Mouse (Mus musculus): ENCODE measurements around the gene Larp4. TPM values are rescaled to one million over a fixed set of nuclear protein-coding genes. Genes with fewer than 3 reads are reported as not detected.
"Not testable (repeated sequence)": the region's sequence is repeated elsewhere in the genome, so short reads cannot be mapped to it uniquely, and the experiment has no call there.

Larp4 gene
- total RNA-seq (2017) = 52.7 and 58.3 TPM in 2 replicates

GRCm38 (mm10) chr15:99969765-99970164 lies at the start of gene Larp4:
Larp4 (plus strand) TSS chr15:99970065.
- ATAC-seq (ENCODE audit: extremely low read depth, insufficient number of reproducible peaks, low FRiP score, poor library complexity, severe bottlenecking) = not testable (repeated sequence)

GRCm38 (mm10) chr15:99931231-99931630 lies 38.6 kb upstream of the Larp4 start:
- ATAC-seq (ENCODE audit: extremely low read depth, insufficient number of reproducible peaks, low FRiP score, poor library complexity, severe bottlenecking) = no peak

GRCm38 (mm10) chr15:99934501-99934900 lies 35.4 kb upstream of the Larp4 start:
- no peak for ATAC-seq (ENCODE audit: extremely low read depth, insufficient number of reproducible peaks, low FRiP score, poor library complexity, severe bottlenecking)

- ATAC-seq (ENCODE audit: extremely low read depth, insufficient number of reproducible peaks, low FRiP score, poor library complexity, severe bottlenecking) = no peak
Measured at GRCm38 (mm10) chr15:99936659-99937058, 33.2 kb upstream of the Larp4 start.

- ATAC-seq (ENCODE audit: extremely low read depth, insufficient number of reproducible peaks, low FRiP score, poor library complexity, severe bottlenecking) = no peak
Measured at GRCm38 (mm10) chr15:99937841-99938240, 32.0 kb upstream of the Larp4 start.

- no peak for ATAC-seq (ENCODE audit: extremely low read depth, insufficient number of reproducible peaks, low FRiP score, poor library complexity, severe bottlenecking)
Measured at GRCm38 (mm10) chr15:99940426-99940825, 29.4 kb upstream of the Larp4 start.

- no peak for ATAC-seq (ENCODE audit: extremely low read depth, insufficient number of reproducible peaks, low FRiP score, poor library complexity, severe bottlenecking)
Measured at GRCm38 (mm10) chr15:99940970-99941630, 28.8 kb upstream of the Larp4 start.

GRCm38 (mm10) chr15:99955324-99955723 lies 14.5 kb upstream of the Larp4 start:
- no peak for ATAC-seq (ENCODE audit: extremely low read depth, insufficient number of reproducible peaks, low FRiP score, poor library complexity, severe bottlenecking)

GRCm38 (mm10) chr15:99965103-99965775 lies 4.6 kb upstream of the Larp4 start:
- no peak for ATAC-seq (ENCODE audit: extremely low read depth, insufficient number of reproducible peaks, low FRiP score, poor library complexity, severe bottlenecking)

- no peak for ATAC-seq (ENCODE audit: extremely low read depth, insufficient number of reproducible peaks, low FRiP score, poor library complexity, severe bottlenecking)
Measured at GRCm38 (mm10) chr15:99966961-99967360, 2.9 kb upstream of the Larp4 start, which contains the start of gene Fam186a. Fam186a (minus strand) TSS chr15:99967061.

- no peak for ATAC-seq (ENCODE audit: extremely low read depth, insufficient number of reproducible peaks, low FRiP score, poor library complexity, severe bottlenecking)
Measured at GRCm38 (mm10) chr15:99970606-99971005, 741 bp downstream of the Larp4 start.

- ATAC-seq (ENCODE audit: extremely low read depth, insufficient number of reproducible peaks, low FRiP score, poor library complexity, severe bottlenecking) = peak; percentile 94
Measured at GRCm38 (mm10) chr15:99972361-99972988, 2.6 kb downstream of the Larp4 start.

GRCm38 (mm10) chr15:99972989-99973911 lies 3.4 kb downstream of the Larp4 start:
- peak; percentile 21; the same call in 1 of the 2 replicates for ATAC-seq (ENCODE audit: extremely low read depth, insufficient number of reproducible peaks, low FRiP score, poor library complexity, severe bottlenecking)

GRCm38 (mm10) chr15:99974476-99975220 lies 4.8 kb downstream of the Larp4 start:
- ATAC-seq (ENCODE audit: extremely low read depth, insufficient number of reproducible peaks, low FRiP score, poor library complexity, severe bottlenecking) = no peak

GRCm38 (mm10) chr15:99976121-99976520 lies 6.3 kb downstream of the Larp4 start:
- ATAC-seq (ENCODE audit: extremely low read depth, insufficient number of reproducible peaks, low FRiP score, poor library complexity, severe bottlenecking) = not testable (repeated sequence)

- ATAC-seq (ENCODE audit: extremely low read depth, insufficient number of reproducible peaks, low FRiP score, poor library complexity, severe bottlenecking) = no peak
Measured at GRCm38 (mm10) chr15:99979266-99979665, 9.4 kb downstream of the Larp4 start.

GRCm38 (mm10) chr15:99979715-99980114 lies 9.8 kb downstream of the Larp4 start:
- no peak for ATAC-seq (ENCODE audit: extremely low read depth, insufficient number of reproducible peaks, low FRiP score, poor library complexity, severe bottlenecking)

- no peak for ATAC-seq (ENCODE audit: extremely low read depth, insufficient number of reproducible peaks, low FRiP score, poor library complexity, severe bottlenecking)
Measured at GRCm38 (mm10) chr15:99993100-99993499, 23.2 kb downstream of the Larp4 start.

All from neutrophil, adult 5-6 weeks (primary cell).